Mouse (Mus musculus) left cerebral cortex, postnatal 14 days (tissue): ENCODE data around the gene Adh7. TPM values are rescaled to one million over a fixed set of nuclear protein-coding genes. Genes with fewer than 3 reads are reported as not detected.
A peak's percentile ranks its signal among the peaks of the same experiment; 100 is the strongest.

Source experiments
- DNase-seq, 2 experiments: peaks; one replicate each; pipeline ENCODE4 v3.0.0; 2021 to 2022; ENCODE audit warnings: low spot score in 2 of 2, mixed read lengths in 1 of 2
- intact Hi-C: fragments of 180-260 bp; cut with DNase I; formaldehyde crosslinking; loops from one replicate; pipeline ENCODE4 v1.15.1; 2025
- total RNA-seq, 2 experiments: library from RNA; stranded (reverse); gene quantifications; 2 replicates each; pipeline ENCODE4 v1.2.3; 2021

Gene Adh7
- total RNA-seq, 2 experiments from 2014 or later: 0.08 to 0.09 TPM

DNA sequence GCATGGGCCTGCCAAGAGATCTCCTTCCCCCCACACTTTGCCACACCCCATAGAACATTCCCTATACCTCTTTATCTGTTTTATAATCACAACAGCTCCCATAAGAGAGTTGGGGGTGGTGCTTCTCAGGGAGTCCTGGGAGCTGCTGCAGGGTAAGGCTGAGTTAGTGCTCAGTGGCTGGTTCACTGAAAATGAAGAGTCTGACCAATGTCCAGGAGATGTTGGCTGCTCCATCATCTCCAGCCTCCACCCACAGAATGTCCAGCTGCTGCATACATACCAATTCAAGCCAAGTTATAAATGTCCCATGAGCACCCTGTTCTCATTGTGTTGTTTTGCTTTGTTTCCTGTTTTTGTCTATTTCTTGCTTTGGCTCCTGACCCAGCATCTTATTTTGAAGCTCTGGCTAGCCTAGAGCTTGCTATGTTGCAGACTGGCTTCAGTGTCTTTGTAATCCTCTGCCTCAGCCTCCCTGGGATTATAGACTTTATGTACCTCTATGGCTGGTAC is 29.0 kb downstream of the Adh7 start:
- intact Hi-C loops: no loop called here

DNA sequence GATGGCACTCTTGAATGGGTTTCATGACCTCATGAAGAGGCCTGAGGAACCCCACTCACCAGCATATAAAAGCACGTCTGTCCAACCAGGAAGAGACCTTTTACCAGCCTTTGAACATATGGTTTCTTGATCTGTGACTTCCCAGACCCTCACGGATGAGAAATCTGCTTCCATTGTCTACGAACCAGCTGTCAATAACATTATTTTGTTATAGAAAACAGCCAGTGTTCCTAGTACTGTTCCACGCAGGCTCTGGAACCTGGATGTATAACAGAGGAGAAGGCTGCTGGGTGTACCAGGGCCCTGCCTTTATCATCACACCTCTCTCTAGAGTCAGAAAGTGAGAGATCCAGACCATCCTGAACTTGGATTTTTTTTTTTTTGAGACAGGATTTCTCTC is 29.7 kb downstream of the Adh7 start:
- no peak for DNase-seq
- intact Hi-C loops: no loop called here

More for the DNA sequence above, 29.0 kb downstream of the Adh7 start:
- DNase-seq: no peak

DNA sequence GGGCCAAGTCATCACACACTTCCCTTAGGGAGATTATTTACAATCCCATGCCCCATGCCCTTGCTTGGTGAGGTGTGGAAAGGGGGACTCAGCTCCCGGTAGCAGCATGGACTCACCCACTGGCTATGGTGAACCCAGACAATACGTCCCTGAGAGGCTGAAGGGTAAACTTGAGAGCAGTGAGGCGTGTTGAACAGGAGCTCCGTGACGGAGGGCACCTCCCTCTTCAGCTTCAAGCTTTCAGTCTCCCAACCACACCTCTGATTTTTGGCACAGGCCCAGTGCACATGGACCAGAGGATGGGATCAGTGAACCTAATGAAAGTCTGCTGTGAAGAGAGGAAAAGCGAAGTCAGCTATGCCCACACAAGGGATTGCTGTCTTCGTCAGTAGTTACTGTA is 30.5 kb downstream of the Adh7 start:
- DNase-seq: no peak
- intact Hi-C loops: no loop called here

DNA sequence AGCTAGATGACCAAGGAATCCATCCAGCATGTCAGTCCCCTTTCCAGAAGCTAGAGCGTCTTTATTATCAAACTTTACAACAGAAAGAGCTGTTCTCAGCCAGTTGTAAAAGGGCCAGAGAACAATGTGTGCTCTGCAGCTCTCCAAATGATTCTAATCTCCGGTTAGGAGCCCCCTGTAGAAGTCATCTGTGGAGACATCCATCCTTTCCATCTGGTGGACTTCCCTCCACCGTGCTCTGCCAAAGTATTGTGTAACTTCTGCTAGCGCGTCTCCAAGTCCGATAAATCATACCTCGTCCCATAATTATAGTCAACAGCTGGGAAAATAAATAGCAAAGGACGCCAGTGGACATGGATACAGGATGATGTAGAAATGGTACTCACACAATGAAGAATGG is 31.2 kb downstream of the Adh7 start:
- DNase-seq: no peak
- intact Hi-C loops: no loop called here

DNA sequence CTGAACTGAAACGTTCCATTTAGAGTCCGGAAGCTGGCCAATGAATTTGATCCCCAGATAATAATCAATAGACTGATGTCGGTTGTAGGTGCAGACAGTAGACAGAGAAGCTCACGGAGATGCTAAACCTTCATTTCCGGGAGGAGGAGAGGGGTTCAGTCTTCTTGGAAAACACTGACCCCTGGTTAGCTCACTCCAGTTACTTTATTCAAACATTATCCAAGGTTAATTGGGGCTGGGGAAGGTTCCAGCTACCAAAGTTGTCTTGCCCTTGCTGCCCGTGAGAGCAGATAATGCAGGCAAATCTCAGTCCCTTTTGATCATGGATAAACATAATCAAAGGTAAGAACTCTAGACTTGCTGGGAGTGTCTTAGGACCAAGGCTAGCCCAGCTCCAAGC is 33.6 kb downstream of the Adh7 start:
- intact Hi-C loops: no loop called here

DNA sequence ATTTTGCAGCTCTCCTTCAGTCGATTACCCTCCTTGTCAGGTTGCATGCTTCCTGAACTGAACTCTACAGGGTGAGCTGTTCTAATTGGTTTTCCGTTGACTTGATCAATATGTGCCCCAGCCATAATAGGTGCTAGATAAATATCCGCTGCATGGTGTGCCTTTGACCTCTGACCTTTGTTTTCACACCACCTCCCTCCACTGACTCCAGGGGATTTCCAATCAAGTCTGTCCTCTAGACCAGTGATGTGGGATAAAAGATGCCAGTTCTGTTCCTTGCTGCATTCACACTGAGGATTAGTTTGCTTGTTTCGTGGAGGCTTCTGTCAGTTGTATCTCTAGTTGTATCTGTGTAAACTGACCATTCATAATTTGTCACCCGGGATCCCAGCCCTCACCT is 36.6 kb downstream of the Adh7 start:
- DNase-seq: no peak
- intact Hi-C loops: no loop called here

More for the DNA sequence above, 33.6 kb downstream of the Adh7 start:
- DNase-seq: no peak

DNA sequence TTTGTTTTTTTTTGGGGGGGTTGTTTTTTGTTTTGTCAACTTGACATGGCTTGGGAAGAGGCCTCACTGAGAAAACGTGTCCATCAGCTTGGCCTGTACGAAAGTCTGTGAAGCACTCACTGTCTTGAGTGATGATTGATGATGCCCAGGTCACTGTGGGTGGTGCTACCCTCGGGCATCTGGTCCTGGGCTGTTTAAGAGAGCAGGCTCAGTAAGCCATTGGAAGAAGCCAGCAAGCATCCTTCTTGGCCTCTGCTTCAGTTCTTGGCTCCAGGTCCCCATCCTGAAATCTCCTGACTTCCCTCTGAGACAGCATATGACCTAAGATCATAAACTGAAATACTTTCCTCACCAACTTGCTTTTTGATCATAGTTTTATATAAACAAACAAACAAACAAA is 37.8 kb downstream of the Adh7 start:
- intact Hi-C loops: no loop called here
- no peak for DNase-seq

DNA sequence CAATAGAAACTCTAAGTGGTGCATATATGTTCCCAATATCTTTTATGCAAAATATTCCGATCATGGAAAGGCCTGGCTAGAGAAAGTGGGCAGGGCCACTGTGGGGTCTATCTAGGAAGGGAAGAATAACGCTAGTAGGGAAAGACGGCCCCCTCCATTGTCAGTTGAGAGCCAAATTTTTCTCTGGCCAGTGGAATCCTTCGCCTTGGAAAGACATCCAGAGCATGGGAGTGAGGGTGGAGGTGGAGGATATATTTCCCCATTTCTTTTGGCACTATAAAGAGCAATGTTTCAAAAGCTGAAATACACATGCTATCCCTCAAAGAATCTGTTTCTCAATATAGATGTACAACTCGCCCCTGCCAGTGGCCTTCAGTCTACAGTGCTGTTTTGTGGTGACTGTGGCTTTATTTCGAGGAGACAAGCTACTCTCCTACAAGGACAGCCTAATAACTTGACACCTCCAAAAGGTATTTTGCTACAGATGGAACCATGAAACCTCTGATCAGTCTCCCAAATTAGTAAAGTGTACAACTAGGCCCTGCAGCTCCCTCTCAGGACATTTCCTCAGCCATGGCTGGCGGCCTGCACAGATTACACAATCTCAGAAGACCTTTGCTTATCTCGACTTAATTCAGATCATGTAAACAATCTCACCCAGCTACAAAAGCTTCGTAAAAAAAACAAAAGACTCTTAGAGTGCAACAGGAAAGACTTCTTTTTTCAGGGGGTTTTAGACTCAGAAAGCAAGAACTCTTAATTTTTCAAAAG is 38.4 kb downstream of the Adh7 start:
- no peak for DNase-seq
- intact Hi-C loops: no loop called here

DNA sequence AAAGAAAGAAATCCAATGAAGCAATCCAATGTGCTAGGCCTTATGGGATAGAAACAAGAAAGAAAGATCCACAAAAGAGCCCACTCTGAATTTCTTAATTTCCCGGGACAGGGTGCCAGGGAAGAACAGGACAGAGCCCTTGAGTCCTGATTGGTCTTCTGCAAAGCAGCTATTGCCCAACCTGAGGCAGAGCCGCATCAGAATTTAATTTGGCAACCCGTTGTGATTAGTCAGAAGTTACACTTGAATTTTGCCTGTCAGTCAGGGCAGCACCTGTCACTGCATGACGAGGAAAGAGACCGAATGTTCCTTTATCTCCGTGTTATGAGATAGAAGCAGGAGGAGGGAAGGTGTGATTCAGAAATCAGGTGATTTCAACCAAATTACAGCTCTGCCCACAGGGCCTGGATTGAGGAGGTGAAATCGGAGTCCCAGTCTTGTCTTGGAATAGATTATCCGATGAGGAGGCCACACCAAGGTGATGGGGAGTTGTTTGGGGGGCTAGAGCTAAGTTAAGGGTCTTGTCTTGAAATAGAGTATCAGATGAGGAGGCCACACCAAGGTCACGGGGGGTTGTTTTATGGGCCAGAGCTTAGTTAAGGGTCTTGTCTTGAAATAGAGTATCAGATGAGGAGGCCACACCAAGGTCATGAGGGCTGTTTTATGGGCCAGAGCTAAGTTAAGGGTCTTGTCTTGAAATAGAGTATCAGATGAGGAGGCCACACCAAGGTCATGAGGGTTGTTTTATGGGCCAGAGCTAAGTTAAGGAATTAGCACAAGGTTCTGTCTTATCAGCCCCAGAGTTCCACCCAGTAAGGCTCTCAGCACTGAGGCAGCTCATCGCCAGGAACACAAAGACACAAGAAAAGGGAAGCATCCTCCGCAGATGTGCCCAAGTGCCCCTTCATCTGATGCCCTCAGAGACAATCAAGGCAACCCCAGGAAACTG is 43.4 kb downstream of the Adh7 start, which contains the start of gene Adh1:
Adh1 (plus strand) TSS at position 271 of the 949 bp plus-strand sequence.
- DNase-seq: no peak
- intact Hi-C loops: no loop called here

DNA sequence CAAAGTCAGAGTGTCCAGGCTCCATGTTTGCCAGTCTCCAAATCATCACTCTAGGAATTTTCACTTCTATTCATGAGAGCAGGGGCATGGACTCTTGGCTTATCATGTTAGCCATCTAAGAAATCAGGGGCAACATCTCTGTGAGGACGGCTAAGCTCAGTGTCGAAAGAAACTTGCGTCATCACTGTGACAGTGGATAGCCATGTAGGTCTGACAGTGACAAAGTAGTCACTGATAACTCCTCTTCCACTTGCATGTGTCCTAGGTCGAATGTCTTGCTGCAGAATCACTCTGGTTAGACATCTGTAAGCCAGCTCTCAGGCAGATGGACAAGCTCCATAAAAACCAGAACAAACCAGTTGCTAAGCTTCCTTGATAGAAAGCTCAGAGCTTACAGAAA is 45.0 kb downstream of the Adh7 start:
- DNase-seq: no peak
- intact Hi-C loops: no loop called here

DNA sequence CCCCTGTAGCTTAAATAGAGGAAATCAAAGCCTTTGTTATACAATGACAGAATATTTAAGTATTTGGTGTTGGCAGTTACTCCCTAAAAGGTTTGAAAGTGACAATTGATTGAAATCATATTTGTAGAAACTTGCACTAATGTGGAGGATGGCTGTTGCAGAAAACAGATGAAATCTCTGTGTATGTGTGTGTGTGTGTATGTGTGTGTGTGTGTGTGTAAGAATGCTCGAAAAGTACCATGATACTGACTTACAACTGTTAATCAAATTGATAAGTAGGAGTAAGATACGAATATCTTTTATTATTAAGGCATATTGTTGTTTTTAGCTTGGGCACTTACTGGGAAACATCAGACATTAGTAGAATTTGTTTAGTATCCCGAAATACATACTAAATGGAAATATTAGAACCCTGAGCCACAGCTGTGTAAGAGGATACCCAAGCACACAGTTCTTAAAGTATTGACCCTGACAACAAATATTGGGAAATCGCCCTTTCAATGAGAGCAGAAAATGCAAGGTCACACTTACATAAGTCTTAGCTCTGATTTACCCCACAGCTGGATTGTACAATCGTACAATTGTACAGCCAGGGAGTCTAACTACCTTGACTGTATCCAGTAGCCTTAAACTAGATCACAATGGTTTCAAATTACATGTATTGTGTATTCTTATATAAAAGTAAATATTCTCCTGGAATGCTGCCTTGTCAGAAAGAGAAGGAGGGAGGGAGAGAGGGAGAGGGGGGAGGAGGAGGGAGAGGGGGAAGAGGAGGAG is 45.8 kb downstream of the Adh7 start:
- DNase-seq: no peak
- intact Hi-C loops: no loop called here

DNA sequence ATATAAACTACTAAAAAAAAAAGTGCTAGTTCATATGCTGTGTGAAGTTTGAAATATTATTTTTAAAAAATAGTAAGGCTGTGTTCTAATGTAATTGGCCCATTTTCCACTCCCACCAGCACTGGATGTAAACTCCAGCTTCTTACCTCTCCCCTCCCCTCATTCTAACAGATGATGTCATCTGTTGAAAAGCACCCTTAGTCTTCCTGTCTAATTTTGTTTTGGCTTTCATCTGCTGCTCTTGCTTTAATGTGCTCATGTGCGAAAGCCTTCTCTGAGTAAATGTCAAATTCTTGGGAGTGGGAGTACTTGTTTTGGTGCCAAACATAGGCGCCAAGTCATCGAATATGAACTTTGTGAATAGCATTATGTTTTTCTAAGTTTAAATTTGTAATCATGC is 47.1 kb downstream of the Adh7 start:
- DNase-seq: peak in 1 of 2 experiments; percentile 47
- intact Hi-C loops: no loop called here

DNA sequence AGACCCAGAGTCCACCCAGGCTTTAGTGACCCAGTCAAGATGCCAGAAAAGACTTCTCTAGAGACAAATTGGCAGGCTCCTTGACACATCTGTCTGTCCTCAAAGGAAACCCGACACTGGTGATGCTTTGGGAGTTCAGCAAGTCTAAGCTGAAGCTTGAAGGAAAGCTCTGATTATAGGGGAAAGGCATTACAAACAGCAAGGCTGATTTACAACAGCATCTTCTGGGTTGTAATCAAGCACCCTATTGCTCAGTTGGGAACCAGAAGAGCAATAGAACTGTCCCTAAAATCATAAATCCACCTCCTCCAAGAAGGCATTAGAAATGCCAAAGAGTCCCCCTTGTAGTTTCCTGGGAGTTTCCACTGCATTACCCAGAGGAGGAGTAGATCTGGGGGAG is 52.9 kb downstream of the Adh7 start:
- DNase-seq: no peak
- intact Hi-C loops: no loop called here

DNA sequence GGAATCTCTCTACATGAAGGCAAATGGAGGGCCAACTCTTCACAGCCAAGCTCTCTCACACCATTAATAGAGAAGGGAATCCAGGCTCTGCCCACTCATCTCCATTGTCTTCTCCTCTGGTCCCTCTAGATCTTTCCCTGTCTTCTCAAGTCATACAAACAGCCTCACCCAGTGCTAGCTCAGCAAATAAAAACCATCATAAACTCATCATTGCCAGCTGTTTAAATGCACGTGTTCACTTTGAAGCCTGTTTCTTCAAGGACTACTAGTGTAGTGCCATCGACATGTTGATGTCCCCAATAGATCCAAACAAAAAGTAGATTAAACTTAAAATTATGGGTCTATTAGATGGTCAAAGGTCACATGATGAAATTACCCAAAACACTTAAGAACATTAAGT is 53.7 kb downstream of the Adh7 start:
- no peak for DNase-seq
- intact Hi-C loops: no loop called here

DNA sequence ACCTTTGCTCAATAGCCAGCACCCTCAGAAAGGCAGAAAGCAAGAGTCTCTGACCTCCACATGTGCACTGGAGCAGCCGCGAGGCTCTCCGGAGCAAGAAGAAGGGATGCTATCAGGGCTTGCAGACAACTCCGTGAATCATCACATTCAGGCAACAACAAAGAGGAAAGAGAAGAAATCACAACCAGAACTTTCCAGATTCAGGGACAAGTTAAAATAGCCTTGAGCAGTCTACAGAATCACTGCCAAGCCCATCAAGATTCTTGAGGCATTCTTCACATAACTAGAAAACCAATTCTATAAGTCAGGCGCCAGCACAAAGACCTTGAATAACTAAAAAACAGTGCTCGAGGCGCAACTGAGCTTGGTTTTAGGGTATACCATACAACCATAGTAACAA is 55.5 kb downstream of the Adh7 start:
- peak in 1 of 2 experiments; percentile 5 for DNase-seq
- intact Hi-C loops: no loop called here

DNA sequence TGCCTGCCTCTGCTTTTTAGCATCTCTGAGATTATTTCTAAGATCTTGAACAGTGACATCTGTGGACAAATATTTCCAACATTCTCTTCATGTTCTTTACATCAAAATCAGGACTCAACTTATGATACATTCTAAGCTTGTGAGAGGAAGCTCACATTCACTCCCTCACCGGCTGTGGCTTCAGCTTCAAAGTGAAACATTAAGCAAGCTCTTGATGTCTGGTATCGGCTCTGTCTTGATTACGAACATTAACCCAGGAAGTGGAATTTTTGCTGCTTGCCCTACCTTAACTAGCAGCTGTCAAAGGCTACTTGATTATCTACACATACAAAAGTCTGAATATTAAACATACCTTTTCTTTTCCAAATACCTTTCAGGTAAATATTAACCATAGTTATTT is 57.5 kb downstream of the Adh7 start:
- DNase-seq: no peak
- intact Hi-C loops: no loop called here

DNA sequence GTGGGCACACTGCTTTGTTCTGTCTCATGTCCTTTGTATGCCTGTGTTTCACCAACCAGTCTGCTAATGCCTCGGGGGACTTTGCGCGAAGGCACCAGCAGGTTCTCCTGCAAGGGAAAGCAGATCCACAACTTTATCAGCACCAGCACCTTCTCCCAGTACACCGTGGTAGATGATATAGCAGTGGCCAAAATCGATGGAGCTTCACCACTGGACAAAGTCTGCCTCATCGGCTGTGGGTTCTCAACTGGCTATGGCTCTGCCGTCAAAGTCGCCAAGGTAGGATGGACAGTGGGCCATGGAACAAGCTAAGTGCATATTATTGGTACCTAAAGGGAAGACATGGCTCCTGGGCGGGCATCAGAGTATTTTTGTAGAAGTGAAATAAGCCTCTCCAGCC is 65.0 kb downstream of the Adh7 start:
- no peak for DNase-seq
- intact Hi-C loops: no loop called here
